ENCODE assay signal across 20 mouse cellular contexts in genomic region chr8:34429231-34429630, GRCm38 (mm10).
"Had no signal": no experiment of that assay in that cellular context is flagged by ENCODE, and none has a peak within 500 bp of the region (broad histone marks: within the 10 kb centered on the region; RNA-seq: fewer than 3 reads in every experiment).

No protein-coding gene starts in this region.

- H3K36me3 ChIP-seq: liver, embryonic 12.5 days; liver, embryonic 15.5 days; lung, embryonic 15.5 days; neural tube, embryonic 12.5 days; neural tube, embryonic 15.5 days had no signal

- ATAC-seq: intestine, postnatal 0 days; liver, embryonic 12.5 days had no signal

- H3K27me3 ChIP-seq: liver, embryonic 12.5 days; liver, embryonic 15.5 days; lung, embryonic 15.5 days; neural tube, embryonic 12.5 days; neural tube, embryonic 15.5 days had no signal

- H3K9ac ChIP-seq: liver, embryonic 12.5 days; liver, embryonic 15.5 days; lung, embryonic 15.5 days; neural tube, embryonic 12.5 days; neural tube, embryonic 15.5 days had no signal

- H3K4me2 ChIP-seq: liver, embryonic 12.5 days; liver, embryonic 15.5 days; lung, embryonic 15.5 days; neural tube, embryonic 12.5 days; neural tube, embryonic 15.5 days had no signal

- H3K4me1 ChIP-seq: liver, embryonic 12.5 days; liver, embryonic 15.5 days; lung, embryonic 15.5 days; neural tube, embryonic 12.5 days had no signal

- H3K27ac ChIP-seq: kidney, postnatal 0 days; liver, embryonic 12.5 days; liver, embryonic 15.5 days; lung, embryonic 15.5 days; macrophage; neural tube, embryonic 12.5 days; neural tube, embryonic 15.5 days; stomach, postnatal 0 days had no signal

- DNase-seq: kidney, adult 2 months; kidney, postnatal 36 days; left cerebral cortex, postnatal 4 days; liver; lung, adult 18-20 months; lung, postnatal 14 days; midbrain, embryonic 14.5 days; right cerebral cortex, adult 18-20 months; right cerebral cortex, postnatal 14 days; right cerebral cortex, postnatal 4 days; thymus, postnatal 25 days had no signal

- H3K9me3 ChIP-seq: liver, embryonic 12.5 days; liver, embryonic 15.5 days; lung, embryonic 15.5 days; neural tube, embryonic 12.5 days; neural tube, embryonic 15.5 days had no signal

- H3K4me3 ChIP-seq: liver, embryonic 12.5 days; liver, embryonic 15.5 days; lung, embryonic 15.5 days; neural tube, embryonic 12.5 days; neural tube, embryonic 15.5 days had no signal
